Mouse (Mus musculus) olfactory bulb, adult 2 months (tissue): Measurements from ENCODE around the gene Col5a2.

Experiments
- CTCF ChIP-seq: fragments of 200-500 bp; IDR thresholded peaks from 2 replicates; pipeline ENCODE4 v1.5.1; 2012; ENCODE audit warnings: low read depth, mild to moderate bottlenecking, low read length, moderate library complexity; ENCODE audit not compliant: insufficient read depth
- POLR2A ChIP-seq: fragments of 200-500 bp; IDR thresholded peaks from 2 replicates; pipeline ENCODE4 v1.6.1; 2012; ENCODE audit warnings: mild to moderate bottlenecking, low read depth, low read length, moderate library complexity; ENCODE audit not compliant: insufficient read depth

DNA sequence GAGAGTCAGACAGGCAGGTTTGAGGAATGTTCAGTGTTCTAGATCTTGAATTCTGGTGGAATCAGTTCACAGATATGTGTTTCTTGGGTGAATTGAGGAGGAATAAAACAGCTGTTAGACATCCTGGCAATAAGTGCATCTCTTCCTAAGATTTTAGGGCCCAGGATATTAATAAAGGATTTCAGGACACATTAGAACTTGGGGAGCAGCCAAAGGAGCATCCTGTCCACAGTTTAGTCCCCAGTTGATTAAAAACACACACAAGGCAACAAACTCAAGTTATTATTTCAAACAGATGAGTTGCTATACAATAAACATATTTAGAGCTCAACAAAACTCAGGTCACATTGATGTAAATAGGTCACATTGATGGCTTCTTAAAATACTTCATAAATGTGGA is 82.5 kb downstream of the Col5a2 start:
- TF ChIP-seq CTCF, result no peak
- TF ChIP-seq POLR2A, result no peak
